Mouse (Mus musculus) liver, postnatal 0 days (tissue): Measurements from ENCODE around the gene Them7.

Source experiments
- CTCF ChIP-seq: sonication (generic); IDR thresholded peaks from 2 replicates; pipeline ENCODE4 v1.5.1; 2016; ENCODE audit warnings: antibody characterized with exemption, low read depth
- EP300 ChIP-seq: IDR thresholded peaks from 2 replicates; pipeline ENCODE4 v1.6.1; 2016; ENCODE audit warnings: antibody characterized with exemption, low read depth, mild to moderate bottlenecking

DNA sequence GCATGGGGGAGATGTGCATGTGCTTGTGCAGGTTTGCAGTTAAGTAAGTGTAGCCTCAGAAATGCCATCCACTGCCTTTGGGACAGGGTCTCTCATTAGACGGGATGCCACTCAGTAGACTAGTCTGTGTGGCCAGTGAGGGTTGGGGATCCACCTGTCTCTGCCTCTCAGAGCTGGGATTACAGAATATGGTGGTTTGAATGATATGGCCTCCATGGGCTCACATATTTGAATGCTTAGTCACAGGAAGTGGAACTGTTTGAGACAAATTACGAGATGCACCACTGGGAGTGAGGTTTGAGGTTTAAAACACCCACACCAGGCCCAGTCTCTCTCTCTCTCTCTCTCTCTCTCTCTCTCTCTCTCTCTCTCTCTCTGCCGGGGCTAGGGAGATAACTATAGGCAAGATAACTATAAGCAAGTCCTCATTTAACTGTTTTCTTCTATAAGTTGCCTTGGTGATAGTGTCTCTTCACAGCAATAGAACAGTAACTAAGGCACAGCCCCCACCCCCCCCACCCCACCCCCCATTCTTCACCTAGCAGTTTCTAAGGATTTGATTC, 156.7 kb downstream of the Them7 start:
- no peak for TF ChIP-seq CTCF
- no peak for TF ChIP-seq EP300
